Mouse (Mus musculus): Measurements from ENCODE around the gene Cox15.

Gene Cox15

DNA sequence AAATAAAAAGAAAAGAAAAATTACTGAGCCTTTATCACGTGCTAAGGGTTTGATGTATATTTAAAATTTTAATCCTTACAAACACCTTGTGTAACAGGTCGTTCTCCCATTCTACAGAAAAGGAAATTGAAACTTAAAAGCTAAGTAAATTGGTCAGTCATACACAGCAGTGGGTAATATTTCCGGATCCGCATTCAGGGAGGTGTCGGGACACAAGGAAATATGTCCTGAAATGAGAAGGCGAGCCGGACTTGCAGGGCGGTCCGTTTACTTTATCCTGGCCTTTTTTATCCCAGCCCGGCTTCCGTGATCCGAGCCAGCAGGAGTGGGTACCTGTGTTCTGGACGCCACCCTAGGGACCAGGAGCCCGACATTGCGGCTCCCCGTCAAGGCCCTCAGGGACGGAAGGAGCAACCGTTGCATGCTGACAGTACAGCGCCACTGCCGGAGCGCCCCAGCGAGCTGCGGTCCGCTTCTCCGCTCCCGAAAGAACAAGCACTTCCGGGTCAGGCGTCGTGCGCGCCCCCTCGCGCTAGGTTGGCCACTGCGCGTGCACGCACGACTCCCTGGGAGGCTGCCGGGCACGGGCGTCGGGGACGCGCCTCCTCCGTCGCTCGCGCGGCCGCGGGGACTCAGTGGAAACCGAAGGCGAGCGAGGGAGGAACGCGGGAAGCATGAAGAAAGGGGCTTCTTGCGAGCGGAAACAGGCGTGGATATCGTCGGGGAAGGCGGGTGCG lies at the start of gene Cox15, which contains the start of gene Cutc:
Cox15 (minus strand) TSS at position 512 of the 737 bp plus-strand sequence.
Cutc (plus strand) TSS at position 508 of the 737 bp plus-strand sequence.
- DNase-seq (ENCODE audit: extremely low spot score, low spot score): peak; percentile 96

DNA sequence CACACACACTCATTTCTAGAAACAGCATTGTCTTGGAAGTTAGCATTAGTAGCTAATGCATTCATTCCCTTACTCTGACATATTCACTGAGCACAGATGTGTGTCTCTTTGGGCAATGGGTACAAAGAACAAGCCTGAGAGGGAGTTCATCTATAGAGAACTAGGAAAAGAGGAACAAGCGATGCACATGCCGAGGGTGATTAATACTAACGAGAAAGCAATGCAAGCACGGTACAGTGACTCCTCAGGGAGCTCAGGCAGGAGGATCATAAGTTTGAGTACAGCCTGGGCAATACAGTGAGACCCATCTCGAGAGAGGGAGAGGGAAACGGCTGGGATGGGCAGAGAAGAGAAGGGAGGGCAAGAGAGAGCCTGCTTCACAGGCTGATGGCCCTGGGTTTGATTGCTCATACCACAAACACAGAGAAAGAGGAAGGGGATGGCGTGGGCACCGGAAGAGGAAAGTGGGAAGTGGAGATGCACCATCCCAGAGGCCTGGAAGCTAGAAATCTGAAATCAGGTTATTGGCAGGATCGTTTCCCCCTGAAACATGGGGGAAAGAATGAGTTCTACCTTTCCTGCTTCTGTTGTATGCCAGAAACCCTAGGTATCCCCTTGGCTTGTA lies 48.7 kb upstream of the Cox15 start:
- DNase-seq (ENCODE audit: extremely low spot score, low spot score): no peak

DNA sequence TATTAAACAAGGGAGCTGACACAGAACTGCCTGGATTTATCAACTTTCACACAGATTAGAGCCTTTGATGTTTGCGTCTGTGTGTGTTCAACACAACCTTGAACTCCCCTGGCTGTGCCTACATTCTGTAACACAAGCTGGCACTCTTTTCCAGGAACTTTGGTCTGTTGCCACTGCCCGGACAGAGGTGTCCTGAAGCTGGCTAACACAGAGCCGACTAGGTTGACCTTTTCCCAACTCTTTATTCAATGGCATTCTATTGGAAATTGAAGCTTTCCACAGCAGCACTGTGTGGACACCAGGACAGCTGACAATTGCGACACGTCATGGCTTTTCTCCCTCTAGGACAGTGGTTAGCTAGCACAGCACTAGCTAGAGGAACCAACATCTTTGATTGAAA lies 44.4 kb upstream of the Cox15 start:
- DNase-seq (ENCODE audit: extremely low spot score, low spot score): no peak

DNA sequence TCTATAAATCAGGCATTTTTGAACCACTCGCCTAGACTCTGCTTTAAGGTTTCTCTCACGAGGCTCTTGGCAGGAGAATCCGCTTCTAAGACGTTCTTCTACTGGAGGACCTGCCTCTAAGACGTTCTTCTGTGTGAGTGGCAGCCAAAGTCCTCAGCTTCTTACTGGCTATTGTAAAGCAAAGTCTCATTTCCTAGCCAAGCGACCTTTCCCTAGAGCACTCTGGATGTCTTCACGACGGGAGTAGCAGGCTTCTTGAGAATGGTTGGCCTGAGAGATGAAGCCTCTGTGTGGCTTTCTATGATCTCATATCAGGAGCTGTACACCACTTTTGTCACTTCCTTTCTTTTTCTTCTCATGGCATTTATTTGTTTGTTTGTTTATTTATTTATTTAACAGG lies 42.7 kb upstream of the Cox15 start:
- DNase-seq (ENCODE audit: extremely low spot score, low spot score): no peak

DNA sequence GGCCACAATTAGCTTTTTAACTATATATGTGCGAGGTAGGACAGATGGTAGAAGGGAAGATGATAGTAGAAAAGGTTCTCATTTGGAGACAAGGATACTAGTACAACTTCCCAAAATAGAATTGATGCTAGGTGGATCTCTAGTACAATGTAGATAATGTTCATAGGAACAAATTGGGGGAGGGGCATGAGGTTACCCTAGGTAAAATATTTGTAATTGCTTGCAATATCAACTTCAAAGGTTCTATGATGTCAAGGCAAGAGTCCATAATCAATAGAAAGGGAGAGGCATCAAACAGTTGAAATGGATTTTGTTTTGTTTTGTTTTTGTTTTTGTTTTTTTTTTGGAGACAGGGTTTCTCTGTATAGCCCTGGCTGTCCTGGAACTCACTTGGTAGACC lies 41.2 kb upstream of the Cox15 start:
- DNase-seq (ENCODE audit: extremely low spot score, low spot score): no peak

DNA sequence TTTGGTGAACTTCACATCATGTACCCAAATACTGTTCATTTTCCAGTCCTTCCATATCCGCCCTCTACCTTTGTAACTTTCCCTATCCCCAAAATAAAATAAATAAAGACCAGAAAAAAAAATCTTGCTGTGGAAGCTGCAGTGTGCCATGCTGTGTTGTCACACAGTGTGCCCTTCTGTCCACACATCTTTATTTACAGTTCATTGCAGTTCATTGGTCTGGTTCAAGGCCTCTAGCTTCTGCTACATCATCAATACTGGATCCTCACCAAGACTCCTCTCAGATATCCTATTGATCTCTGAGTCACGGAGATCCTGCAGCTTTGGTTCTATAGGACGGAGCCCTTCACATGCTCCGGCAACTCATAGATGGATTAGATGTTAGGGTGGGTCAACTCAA lies 39.7 kb upstream of the Cox15 start:
- no peak for DNase-seq (ENCODE audit: extremely low spot score, low spot score)

DNA sequence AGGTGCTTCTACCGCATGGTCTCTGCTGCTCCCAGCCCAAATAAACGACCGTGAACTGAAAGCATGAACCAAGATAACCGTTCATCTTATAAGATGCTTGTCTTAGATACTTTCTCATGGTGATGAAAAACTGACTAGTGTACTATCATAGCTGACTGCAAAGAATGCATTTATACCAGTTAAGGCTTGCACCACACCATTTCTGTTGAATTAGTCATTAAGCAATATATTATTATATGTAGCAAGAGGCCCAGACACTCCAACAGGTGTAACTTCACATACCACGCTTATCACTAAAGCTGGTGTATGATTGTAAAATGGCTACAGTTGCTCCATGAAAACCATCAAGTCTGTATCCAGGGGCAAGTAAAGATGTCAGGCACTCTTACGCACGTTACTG lies 37.0 kb upstream of the Cox15 start:
- no peak for DNase-seq (ENCODE audit: extremely low spot score, low spot score)

DNA sequence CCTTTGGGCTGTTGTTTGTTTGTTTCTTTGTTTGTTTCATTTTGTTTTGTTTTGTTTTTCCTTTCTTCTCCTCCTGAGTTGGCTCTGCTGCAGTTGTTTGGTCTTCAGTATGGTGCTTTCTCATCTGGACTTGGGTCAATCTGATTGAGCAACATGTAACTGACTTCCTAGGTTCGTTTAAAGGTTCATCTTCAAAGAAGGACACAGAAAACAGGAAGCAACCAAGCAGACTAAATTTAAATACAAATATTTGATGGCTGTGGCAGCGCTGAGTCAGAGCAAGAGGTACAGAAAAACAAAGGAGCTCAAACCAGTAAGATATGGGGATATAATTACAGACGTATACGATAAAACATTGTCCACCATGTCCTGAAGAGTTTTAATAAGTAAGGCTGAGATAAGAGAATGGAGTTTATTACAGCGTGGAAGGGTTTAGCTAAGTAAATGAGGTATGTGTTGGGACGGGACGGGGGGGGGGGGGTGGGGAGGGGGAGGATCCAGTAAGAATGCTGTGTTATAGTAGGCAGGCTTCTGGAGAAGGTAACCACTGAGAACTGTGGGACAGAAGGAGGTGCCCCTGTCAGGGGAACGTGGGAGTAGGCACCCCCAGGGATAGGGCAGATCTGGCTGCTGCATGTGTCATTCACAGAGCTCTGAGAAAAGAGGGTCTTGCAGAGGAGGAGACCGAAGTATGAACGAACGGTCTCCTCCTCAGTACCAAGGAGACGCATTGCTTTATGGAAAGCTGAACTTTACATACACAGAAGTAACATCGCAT lies 33.6 kb upstream of the Cox15 start:
- no peak for DNase-seq (ENCODE audit: extremely low spot score, low spot score)

DNA sequence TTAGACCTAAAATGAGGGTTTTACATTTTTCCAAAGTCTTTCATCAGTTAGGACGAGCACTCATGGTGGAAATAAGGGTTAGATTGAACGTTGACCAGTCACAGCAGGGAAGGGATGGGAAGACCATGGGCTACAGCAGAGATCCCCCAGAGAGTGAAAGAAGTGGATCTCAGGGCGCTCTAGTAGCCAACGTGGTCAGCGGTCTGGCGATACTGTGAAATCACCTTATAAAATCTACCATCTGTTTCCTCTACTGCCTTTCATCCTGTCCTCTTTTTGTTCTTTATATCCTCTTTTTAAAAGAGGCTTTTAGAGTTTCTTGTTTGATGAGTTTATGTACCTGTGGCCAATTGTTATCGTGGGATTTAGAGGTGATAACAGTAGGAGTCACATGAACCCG lies 32.0 kb upstream of the Cox15 start:
- DNase-seq (ENCODE audit: extremely low spot score, low spot score): no peak

DNA sequence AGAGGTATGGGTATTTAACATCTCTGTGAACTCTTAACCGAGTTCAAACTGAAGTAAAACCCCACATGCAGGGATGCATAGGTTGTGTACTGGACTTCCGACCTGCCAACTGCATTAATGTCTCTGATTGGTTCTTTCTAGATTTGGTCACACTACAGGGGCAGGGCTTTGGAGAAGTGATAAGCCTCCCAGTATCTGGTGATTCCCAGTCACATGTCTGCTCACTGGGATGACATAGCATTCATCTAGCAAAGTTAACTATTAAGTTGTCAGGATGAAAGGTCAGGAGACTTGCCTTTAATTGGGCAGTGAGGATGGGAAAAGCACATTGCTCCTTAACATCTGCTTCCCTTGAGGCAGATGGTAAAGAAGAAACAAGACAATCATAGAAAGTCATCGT lies 29.2 kb upstream of the Cox15 start, which contains the start of gene Abcc2:
Abcc2 (plus strand) TSS at position 213 of the 400 bp plus-strand sequence.
- DNase-seq (ENCODE audit: extremely low spot score, low spot score): no peak

DNA sequence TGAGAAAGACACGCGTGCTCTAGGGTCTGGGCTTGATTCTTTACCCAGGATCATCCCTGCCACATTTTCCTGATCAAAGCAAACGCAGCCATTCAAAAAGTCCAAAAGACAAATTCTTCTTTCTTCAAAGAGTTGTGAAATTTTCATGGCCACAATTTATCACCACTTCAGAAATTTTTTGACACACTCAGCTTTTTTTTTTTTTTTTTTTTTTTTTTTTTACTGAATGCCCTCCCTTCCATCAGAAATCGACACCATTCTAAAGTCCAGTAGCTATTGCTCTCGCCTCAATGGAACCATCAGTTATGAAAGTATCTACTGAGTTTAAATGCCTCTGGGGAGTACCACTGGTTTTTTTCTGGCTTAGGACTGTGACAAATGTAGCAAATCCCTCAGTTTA lies 27.6 kb upstream of the Cox15 start:
- no peak for DNase-seq (ENCODE audit: extremely low spot score, low spot score)

DNA sequence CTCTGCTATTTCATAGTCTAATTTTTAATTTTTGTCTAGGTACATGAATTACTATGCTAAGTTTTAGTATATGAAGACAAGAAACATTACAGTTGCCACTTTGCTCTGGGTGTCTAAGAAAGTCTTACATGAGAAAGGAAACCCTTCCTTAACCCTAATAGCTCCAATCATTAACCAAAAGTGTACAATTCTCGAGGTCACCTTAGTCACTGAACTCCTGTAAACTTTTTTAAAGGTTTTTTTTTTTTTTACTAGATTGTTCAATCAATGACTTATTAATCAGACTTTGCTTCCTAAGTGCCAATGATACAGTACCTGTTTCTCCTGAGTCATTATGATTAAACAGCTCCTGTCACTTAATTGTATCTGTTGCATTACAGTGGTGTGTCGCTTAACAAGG lies 24.5 kb upstream of the Cox15 start:
- no peak for DNase-seq (ENCODE audit: extremely low spot score, low spot score)

DNA sequence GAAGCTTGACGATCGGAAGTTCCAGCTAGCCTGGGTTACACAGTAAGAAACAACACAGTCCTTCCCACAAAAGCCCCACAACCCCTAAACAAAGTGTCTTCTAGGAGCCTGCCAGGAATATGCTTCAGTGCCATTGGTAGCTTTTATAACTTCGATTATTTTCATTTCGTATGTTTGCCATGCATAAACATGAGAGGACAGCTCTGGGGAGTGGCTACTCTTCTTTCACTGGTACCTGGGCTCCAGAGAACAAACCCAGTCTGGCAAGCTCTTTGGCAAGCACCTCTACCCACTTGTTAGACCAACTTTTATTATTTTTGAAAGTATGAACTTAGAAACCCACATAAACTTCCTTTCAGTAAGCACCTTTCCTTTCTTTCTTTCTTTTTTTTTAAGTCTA lies 23.8 kb upstream of the Cox15 start:
- DNase-seq (ENCODE audit: extremely low spot score, low spot score): no peak

DNA sequence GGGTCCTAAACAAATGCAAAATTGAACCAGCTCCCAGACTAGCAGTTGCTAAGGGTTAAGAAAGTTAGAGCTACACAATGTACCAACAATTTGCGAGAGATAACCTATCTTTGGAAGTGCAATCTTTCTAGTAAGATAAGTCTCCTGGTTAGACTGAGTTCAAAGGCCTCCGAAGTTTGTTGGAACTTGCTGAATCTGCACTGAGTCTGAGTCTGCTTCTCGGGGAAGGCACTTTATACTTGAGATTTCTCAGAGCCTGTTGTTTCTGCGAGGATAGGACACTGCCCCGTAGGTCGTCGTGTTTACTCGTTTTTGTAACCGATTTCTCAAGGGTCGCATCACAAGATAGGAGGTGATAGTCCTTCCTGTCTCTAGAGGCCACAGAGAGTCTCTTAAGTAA lies 22.6 kb upstream of the Cox15 start:
- DNase-seq (ENCODE audit: extremely low spot score, low spot score): no peak

DNA sequence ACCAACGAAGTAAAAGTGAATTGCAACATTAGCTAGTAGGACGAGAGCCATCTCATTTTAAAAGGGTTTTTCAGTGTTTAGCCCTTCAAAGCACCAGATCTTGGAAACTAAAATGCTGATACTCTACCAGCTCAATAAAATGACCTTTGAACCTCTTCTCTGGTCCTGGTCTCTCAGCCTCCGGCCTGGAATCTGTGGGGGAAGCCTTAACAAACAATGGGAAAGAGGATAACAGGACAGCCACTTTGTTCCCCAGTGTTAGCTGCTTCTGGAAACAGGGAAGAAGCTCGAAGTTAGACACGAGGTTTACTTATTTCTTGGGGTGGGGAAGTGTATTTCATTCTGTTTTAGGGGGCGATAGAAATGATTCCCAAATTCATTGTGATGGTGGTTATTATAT lies 19.5 kb upstream of the Cox15 start:
- no peak for DNase-seq (ENCODE audit: extremely low spot score, low spot score)

DNA sequence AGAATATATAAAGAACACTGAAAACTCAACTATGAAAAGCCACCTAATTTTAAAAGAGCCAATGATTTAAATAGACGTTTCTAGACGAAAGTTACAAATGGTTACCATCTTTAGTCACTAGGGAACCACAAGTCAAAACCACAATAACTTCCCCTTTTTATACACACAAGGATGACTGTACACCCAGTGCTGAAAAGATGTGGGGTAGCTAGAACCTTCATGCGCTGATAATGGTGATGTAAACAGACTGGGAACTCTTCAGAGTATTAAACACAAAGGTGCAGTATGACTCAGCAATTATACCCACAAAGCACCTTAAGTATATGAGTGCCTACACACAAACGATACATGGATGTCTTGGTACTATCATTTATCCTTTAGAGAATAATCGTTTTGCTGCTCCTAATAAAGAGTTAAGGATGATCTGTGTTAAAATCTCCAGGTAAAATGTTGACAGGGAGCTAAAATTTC lies 18.7 kb upstream of the Cox15 start:
- no peak for DNase-seq (ENCODE audit: extremely low spot score, low spot score)

DNA sequence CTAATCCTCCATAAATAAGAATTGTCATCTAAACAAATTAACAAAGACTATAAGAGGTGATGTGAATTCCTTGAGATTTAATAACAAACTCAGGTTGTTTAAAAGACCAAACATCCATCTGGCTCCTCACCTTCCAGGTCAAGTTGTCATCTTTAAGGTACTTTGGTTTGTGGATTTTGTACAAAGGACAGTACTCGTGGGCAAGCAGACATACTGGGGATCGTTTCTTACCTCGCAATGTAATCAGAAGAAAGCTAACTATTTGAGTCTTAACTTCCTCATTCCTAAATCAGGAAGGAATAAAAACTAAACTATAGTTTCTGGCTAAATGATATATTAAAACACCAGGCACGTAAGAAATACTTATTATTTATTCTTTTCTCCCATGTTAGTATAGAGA lies 17.8 kb upstream of the Cox15 start:
- DNase-seq (ENCODE audit: extremely low spot score, low spot score): no peak

DNA sequence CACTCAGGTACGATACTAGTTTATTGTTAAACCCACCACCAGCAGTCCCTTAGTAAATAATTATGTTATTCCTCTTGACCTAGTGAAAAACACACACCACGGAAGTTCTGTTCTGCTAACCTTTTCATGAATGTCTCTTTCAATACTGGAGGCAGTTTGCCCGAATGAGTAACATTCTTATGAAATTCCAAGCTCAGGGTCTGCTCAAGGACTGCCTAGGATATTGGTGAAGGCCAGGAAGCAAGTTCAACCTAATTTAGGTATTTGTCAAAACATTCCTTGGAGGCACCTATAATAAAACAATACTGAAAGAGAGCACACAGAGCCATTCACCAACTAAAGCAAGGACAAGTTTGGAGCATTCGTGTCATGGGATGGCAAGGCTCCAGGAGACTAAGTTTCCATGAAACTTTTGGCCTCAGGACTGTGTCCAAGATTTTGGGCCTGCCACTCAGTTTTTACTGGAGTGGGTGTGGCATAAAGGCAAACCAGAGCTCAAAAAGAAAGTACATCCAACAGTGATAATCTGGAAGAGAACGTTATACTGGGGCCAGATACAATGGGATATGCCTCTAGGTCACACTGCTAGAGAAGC lies 16.7 kb upstream of the Cox15 start:
- DNase-seq (ENCODE audit: extremely low spot score, low spot score): no peak

DNA sequence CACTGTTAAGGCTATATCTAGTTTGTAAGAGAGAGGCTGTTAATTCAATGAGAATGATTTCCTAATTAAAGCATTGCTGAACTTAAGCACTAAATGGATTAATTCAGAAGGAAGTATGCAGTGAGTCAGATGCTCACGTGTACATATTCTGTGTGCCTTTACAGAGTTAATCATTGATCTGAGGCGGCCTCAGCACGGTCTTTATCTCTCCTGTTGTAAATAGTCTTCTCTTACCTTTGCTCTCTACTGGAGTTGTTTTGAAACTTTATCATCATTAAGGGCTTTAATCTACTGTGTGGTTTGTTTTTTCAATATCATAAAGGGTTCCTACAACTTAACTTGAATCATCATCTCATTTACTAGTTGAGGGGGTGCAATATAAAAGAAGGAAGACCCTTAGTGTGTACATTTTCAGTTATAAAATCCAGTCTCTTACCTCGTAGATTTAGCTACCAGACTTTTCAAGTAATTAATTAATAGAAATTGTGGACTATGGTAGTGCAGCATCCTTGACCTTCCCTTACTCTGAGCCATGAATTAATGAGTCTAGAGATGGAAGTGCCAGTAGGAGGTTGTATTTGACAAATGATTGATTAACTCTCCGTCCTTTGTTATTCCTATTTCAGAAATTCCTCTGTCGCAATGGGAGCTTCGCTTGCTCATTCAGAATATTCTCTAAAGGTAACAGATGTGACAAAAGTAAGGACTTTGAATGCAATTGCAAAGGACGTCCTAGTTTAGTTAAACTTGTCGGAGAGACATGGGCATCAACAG lies 14.9 kb upstream of the Cox15 start:
- DNase-seq (ENCODE audit: extremely low spot score, low spot score): no peak

DNA sequence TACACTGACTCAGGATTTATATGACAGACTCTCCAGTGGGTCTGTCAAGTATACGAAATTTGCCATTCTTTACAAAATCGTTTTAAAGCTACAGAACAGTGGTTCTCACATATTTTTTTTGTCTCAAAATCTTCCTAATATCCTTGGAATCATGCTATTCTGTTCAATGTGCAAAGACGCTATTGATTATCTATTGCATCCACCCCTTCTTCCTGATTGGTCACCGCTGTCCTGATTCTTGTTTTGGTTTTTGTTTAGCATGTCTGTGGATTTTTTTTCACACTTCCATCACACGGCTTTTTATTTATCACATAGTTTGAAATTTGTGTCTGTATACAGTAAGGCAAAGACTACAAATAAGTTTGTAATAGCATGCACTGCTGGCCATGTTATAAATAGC lies 13.7 kb upstream of the Cox15 start:
- DNase-seq (ENCODE audit: extremely low spot score, low spot score): no peak

DNA sequence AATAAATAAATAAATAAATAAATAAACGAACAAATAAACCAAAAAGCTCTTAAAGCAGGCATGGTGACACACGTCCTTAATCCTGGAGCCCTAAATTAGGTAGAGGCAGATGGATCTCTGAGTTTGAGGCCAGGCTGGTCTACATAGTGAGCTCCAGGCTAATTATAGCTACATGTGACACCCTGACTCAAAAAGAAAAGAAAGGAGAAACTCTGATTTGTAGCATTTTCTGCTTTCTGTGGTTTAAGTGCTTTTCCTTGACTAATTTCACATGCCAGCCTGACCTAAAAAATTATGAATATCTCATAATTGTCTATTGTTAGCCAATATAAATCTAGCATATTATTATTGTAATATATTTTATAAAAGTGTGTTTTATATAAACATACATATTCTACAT lies 9.6 kb upstream of the Cox15 start:
- no peak for DNase-seq (ENCODE audit: extremely low spot score, low spot score)

Measured in neural tube, embryonic 10.5 days (tissue).